Mouse (Mus musculus) sigmoid colon, adult 10 weeks (tissue): Measurements from ENCODE around the gene Olfr821. TPM values are rescaled to one million over a fixed set of nuclear protein-coding genes. Genes with fewer than 3 reads are reported as not detected.

Experiments used
- polyA plus RNA-seq: library from polyadenylated mRNA; stranded (reverse); fragments of 350-450 nt; fragmentation: Illumina TruSeq; extraction: RNeasy Lipid Tissue Mini Kit (QIAGEN cat#74804); gene quantifications from one replicate; pipeline ENCODE4 v1.2.3, GENCODE M21; 2014; ENCODE audit warnings: low read depth, low replicate concordance

Olfr821 gene
- polyA plus RNA-seq: not detected

GRCm38 (mm10) chr10:130030048-130030447 is at the start of gene Olfr821:
Gene Olfr821 (plus strand): TSS chr10:130030348.

GRCm38 (mm10) chr10:129984962-129985361 is 45.2 kb upstream of the Olfr821 start, which contains the start of gene Gm10310:
Gene Gm10310 (minus strand): TSS chr10:129985062.

GRCm38 (mm10) chr10:130012321-130012720 is 17.8 kb upstream of the Olfr821 start, which contains the start of gene Olfr820:
Gene Olfr820 (plus strand): TSS chr10:130012621.

GRCm38 (mm10) chr10:130070910-130071309 is 40.8 kb downstream of the Olfr821 start, which contains the start of gene Olfr822:
Gene Olfr822 (plus strand): TSS chr10:130071210.

Other genes with a start within 250 kb of the Olfr821 start
- gene Olfr810, start 235.4 kb upstream of the Olfr821 start, polyA plus RNA-seq: not detected
- not detected for gene Olfr811, start 226.0 kb upstream of the Olfr821 start, polyA plus RNA-seq
- gene Olfr812, start 184.3 kb upstream of the Olfr821 start, polyA plus RNA-seq: not detected
- not detected for gene Olfr813, start 175.0 kb upstream of the Olfr821 start, polyA plus RNA-seq
- gene Olfr814, start 150.5 kb upstream of the Olfr821 start, polyA plus RNA-seq: not detected
- gene Olfr815, start 124.5 kb upstream of the Olfr821 start, polyA plus RNA-seq: not detected
- gene Olfr816, start 114.8 kb upstream of the Olfr821 start, polyA plus RNA-seq: not detected
- gene Olfr818, start 81.2 kb upstream of the Olfr821 start, polyA plus RNA-seq: not detected
- gene Olfr819, start 63.1 kb upstream of the Olfr821 start, polyA plus RNA-seq: not detected
- gene Olfr247, start 54.2 kb upstream of the Olfr821 start, polyA plus RNA-seq: not detected
- gene Gm10310, start 45.3 kb upstream of the Olfr821 start, polyA plus RNA-seq: not detected
- gene Olfr820, start 17.7 kb upstream of the Olfr821 start, polyA plus RNA-seq: not detected
- gene Olfr822, start 40.9 kb downstream of the Olfr821 start, polyA plus RNA-seq: not detected
- gene Olfr823, start 85.0 kb downstream of the Olfr821 start, polyA plus RNA-seq: not detected
- not detected for gene Olfr824, start 99.7 kb downstream of the Olfr821 start, polyA plus RNA-seq
- gene Olfr825, start 136.4 kb downstream of the Olfr821 start, polyA plus RNA-seq: not detected
- not detected for gene Olfr826, start 153.8 kb downstream of the Olfr821 start, polyA plus RNA-seq
- not detected for gene Olfr827, start 184.1 kb downstream of the Olfr821 start, polyA plus RNA-seq
- not detected for gene Neurod4, start 249.9 kb downstream of the Olfr821 start, polyA plus RNA-seq